In genomic region chr13:98445391-98446125, GRCm38 (mm10) we compare ENCODE assay signal across 23 mouse cellular contexts. TPM values are rescaled to one million over a fixed set of nuclear protein-coding genes. Genes with fewer than 3 reads are reported as not detected.
DNase-seq lines count a peak whose midpoint lies in the region; ATAC-seq lines count a peak whose summit lies in the region.
"Had no signal": no experiment of that assay in that cellular context is flagged by ENCODE, and none has a peak within 500 bp of the region (broad histone marks: within the 10 kb centered on the region; RNA-seq: fewer than 3 reads in every experiment).

No protein-coding gene starts in this region.

- no peak overlapping the region for H3K9ac ChIP-seq in forebrain, embryonic 14.5 days (ENCODE audit: low read length)
- no peak overlapping the region for H3K9ac ChIP-seq in forebrain, embryonic 16.5 days (replicated peaks; ENCODE audit: low read depth, low read length)
- H3K9ac ChIP-seq in intestine, embryonic 14.5 days (ENCODE audit: low read length), result no peak overlapping the region
- no peak overlapping the region for H3K9ac ChIP-seq in intestine, embryonic 15.5 days
- H3K9ac ChIP-seq: forebrain, embryonic 13.5 days; heart, embryonic 13.5 days; hindbrain, embryonic 14.5 days had no signal

- no peak for ATAC-seq in forebrain, embryonic 14.5 days
- no peak for ATAC-seq in forebrain, embryonic 16.5 days
- ATAC-seq in intestine, embryonic 14.5 days (replicated peaks; ENCODE audit: low FRiP score, low TSS enrichment, low read depth), result no peak
- no peak for ATAC-seq in intestine, embryonic 15.5 days
- ATAC-seq: forebrain, embryonic 13.5 days; hindbrain, postnatal 0 days; inflammation-experienced regulatory T-cells, adult 6 months had no signal

- H3K27ac ChIP-seq in forebrain, embryonic 14.5 days (ENCODE audit: low read depth, low read length), result no peak overlapping the region
- H3K27ac ChIP-seq in forebrain, embryonic 16.5 days (ENCODE audit: low read length), result no peak overlapping the region
- no peak overlapping the region for H3K27ac ChIP-seq in intestine, embryonic 14.5 days (ENCODE audit: low read depth)
- H3K27ac ChIP-seq in intestine, embryonic 15.5 days, result no peak overlapping the region
- H3K27ac ChIP-seq: forebrain, embryonic 10.5 days; forebrain, embryonic 13.5 days; heart, embryonic 13.5 days; hindbrain, embryonic 14.5 days; hindbrain, postnatal 0 days had no signal

- no peaks in the 10 kb centered on the region for H3K4me1 ChIP-seq in forebrain, embryonic 14.5 days (ENCODE audit: control insufficient read depth, insufficient read depth, low read length)
- H3K4me1 ChIP-seq in forebrain, embryonic 16.5 days (replicated peaks; ENCODE audit: control insufficient read depth, insufficient read depth, low read length), result no peaks in the 10 kb centered on the region
- no peaks in the 10 kb centered on the region for H3K4me1 ChIP-seq in intestine, embryonic 14.5 days (replicated peaks; ENCODE audit: control insufficient read depth, insufficient read depth, low read length)
- no peaks in the 10 kb centered on the region for H3K4me1 ChIP-seq in intestine, embryonic 15.5 days (replicated peaks)
- H3K4me1 ChIP-seq: forebrain, embryonic 10.5 days; forebrain, embryonic 13.5 days; heart, embryonic 13.5 days had no signal

- H3K4me3 ChIP-seq in forebrain, embryonic 14.5 days (ENCODE audit: low read depth, low read length), result no peak overlapping the region
- H3K4me3 ChIP-seq in forebrain, embryonic 16.5 days (replicated peaks; ENCODE audit: low read length), result no peak overlapping the region
- no peak overlapping the region for H3K4me3 ChIP-seq in intestine, embryonic 14.5 days (ENCODE audit: low read depth, low read length)
- H3K4me3 ChIP-seq in intestine, embryonic 15.5 days (replicated peaks), result no peak overlapping the region
- H3K4me3 ChIP-seq: forebrain, embryonic 10.5 days; forebrain, embryonic 13.5 days; heart, embryonic 13.5 days had no signal

- no peaks in the 10 kb centered on the region for H3K27me3 ChIP-seq in forebrain, embryonic 14.5 days (replicated peaks; ENCODE audit: control insufficient read depth, insufficient read depth, low read length)
- H3K27me3 ChIP-seq in forebrain, embryonic 16.5 days (replicated peaks; ENCODE audit: control insufficient read depth, insufficient read depth, low read length), result no peaks in the 10 kb centered on the region
- no peaks in the 10 kb centered on the region for H3K27me3 ChIP-seq in intestine, embryonic 14.5 days (replicated peaks; ENCODE audit: control insufficient read depth, insufficient read depth, low read length)
- H3K27me3 ChIP-seq in intestine, embryonic 15.5 days (replicated peaks), result no peaks in the 10 kb centered on the region
- H3K27me3 ChIP-seq: forebrain, embryonic 13.5 days had no signal

- no peak overlapping the region for H3K4me2 ChIP-seq in forebrain, embryonic 14.5 days (ENCODE audit: low read length)
- H3K4me2 ChIP-seq in forebrain, embryonic 16.5 days (ENCODE audit: low read length), result no peak overlapping the region
- no peak overlapping the region for H3K4me2 ChIP-seq in intestine, embryonic 14.5 days (ENCODE audit: low read length)
- no peak overlapping the region for H3K4me2 ChIP-seq in intestine, embryonic 15.5 days (replicated peaks)
- H3K4me2 ChIP-seq: forebrain, embryonic 13.5 days; heart, embryonic 13.5 days; hindbrain, embryonic 14.5 days had no signal

- no peaks in the 10 kb centered on the region for H3K9me3 ChIP-seq in forebrain, embryonic 14.5 days (replicated peaks; ENCODE audit: control insufficient read depth, low read length)
- H3K9me3 ChIP-seq in forebrain, embryonic 16.5 days (ENCODE audit: control insufficient read depth, low read length), result no peaks in the 10 kb centered on the region
- no peaks in the 10 kb centered on the region for H3K9me3 ChIP-seq in intestine, embryonic 14.5 days (ENCODE audit: control insufficient read depth, low read length)
- H3K9me3 ChIP-seq in intestine, embryonic 15.5 days, result no peaks in the 10 kb centered on the region
- H3K9me3 ChIP-seq: forebrain, embryonic 10.5 days; forebrain, embryonic 13.5 days; heart, embryonic 13.5 days had no signal

- H3K36me3 ChIP-seq in forebrain, embryonic 14.5 days (ENCODE audit: control insufficient read depth, insufficient read depth, low read length), result no peaks in the 10 kb centered on the region
- H3K36me3 ChIP-seq in forebrain, embryonic 16.5 days (ENCODE audit: control insufficient read depth, insufficient read depth), result no peaks in the 10 kb centered on the region
- no peaks in the 10 kb centered on the region for H3K36me3 ChIP-seq in intestine, embryonic 14.5 days (ENCODE audit: control insufficient read depth, insufficient read depth, low read length)
- H3K36me3 ChIP-seq in intestine, embryonic 15.5 days, result no peaks in the 10 kb centered on the region
- H3K36me3 ChIP-seq: forebrain, embryonic 10.5 days; heart, embryonic 13.5 days had no signal

- DNase-seq in forebrain, embryonic 14.5 days (ENCODE audit: low spot score), result peak; percentile 10
- peak; percentile 45 for DNase-seq in intestine, embryonic 14.5 days (ENCODE audit: low spot score)
- peak; percentile 52 for DNase-seq in MN1 (ENCODE audit: low spot score)
- DNase-seq in adrenal gland, postnatal 25 days, result no peak
- DNase-seq: adrenal gland, adult 8-10 months; adrenal gland, postnatal 36 days; cerebellum, adult 18-20 months; cerebellum, adult 9-10 months; cerebellum, postnatal 14 days; gastrocnemius, postnatal 25 days; heart, postnatal 14 days; heart, postnatal 4 days; kidney, adult 18-20 months had no signal

- WGBS in forebrain, embryonic 14.5 days, result 94% methylated on average over 7 of the region's 7 CpGs
- WGBS in forebrain, embryonic 16.5 days, result 90% methylated on average over 7 of the region's 7 CpGs
- WGBS in intestine, embryonic 14.5 days, result 82% methylated on average over 7 of the region's 7 CpGs
- 76% methylated on average over 7 of the region's 7 CpGs for WGBS in intestine, embryonic 15.5 days

RNA-seq across cellular contexts. Expression of gene Gm10320, which starts 46.2 kb away (rescaled TPM):
- polyA plus RNA-seq in forebrain, embryonic 14.5 days (2014; fragmentation: Nextera tagmentation; extraction: Ambion mirVana), result 0.85 and 1.3 TPM in 2 replicates
- polyA plus RNA-seq in forebrain, embryonic 16.5 days (2015; fragmentation: Nextera tagmentation; extraction: Ambion mirVana), result 0.60 and 1.3 TPM in 2 replicates
- 1.3 and 1.4 TPM in 2 replicates for polyA plus RNA-seq in intestine, embryonic 14.5 days (2014; fragmentation: Nextera tagmentation; extraction: Ambion mirVana)
- 1.8 TPM in 2 replicates for polyA plus RNA-seq in intestine, embryonic 15.5 days (2015; fragmentation: Nextera tagmentation; extraction: Ambion mirVana)
- not detected in 2 replicates for total RNA-seq in adrenal gland, postnatal 25 days (2021)
- total RNA-seq: gastrocnemius, adult 8-10 months; gastrocnemius, postnatal 25 days; heart, adult 8-10 months; heart, postnatal 14 days; heart, postnatal 4 days had no signal
